Mouse (Mus musculus): ENCODE results near the gene Nkapd1. TPM values are rescaled to one million over a fixed set of nuclear protein-coding genes. Genes with fewer than 3 reads are reported as not detected.

The Nkapd1 gene
- polyA plus RNA-seq (2015; fragmentation: Nextera tagmentation; extraction: Ambion mirVana): 19.1 and 21.6 TPM in 2 replicates

GRCm38 (mm10) chr9:50616766-50617603 lies at the start of gene Nkapd1, which contains the start of gene Pih1d2:
TSS of gene Nkapd1 (minus strand) at chr9:50617464.
TSS of gene Pih1d2 (plus strand) at chr9:50617321.
- Histone ChIP-seq H3K27ac (peak within 1 kb of the TSS; percentile 96), H3K4me2 (peak within 1 kb of the TSS; percentile 70), H3K4me3 (peak within 1 kb of the TSS; percentile 100), H3K36me3 (peaks cover 29% of the 10 kb centered on the region), H3K9me3 (no peaks in the 10 kb centered on the region), H3K9ac (peak within 1 kb of the TSS; percentile 100), H3K4me1 (peaks cover 15% of the 10 kb centered on the region), H3K27me3 (no peaks in the 10 kb centered on the region)
- under 1% methylated on average over 78 of the region's 81 CpGs for WGBS
- peak; percentile 94 for ATAC-seq (ENCODE audit: borderline replicate concordance, extremely low read depth, low FRiP score, low TSS enrichment)

DNA sequence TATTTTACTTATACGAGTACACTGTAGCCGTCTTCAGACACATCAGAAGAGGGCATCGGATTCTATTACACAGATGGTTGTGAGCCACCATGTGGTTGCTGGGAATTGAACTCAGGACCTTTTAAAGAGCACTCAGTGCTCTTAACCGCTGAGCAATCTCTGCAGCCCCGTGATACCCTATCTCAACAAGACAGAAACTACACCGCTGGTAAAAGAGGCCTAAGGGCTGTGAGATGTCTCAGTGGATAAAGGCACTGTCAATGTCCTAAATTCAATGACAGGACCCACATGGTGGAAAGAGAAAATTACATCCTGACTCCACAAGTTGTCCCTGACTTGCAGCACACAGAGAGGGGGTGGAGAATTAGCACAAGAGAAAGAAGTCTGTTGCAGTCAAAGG lies 49.2 kb upstream of the Nkapd1 start:
- no peak overlapping the region for H3K27ac ChIP-seq
- H3K27me3 ChIP-seq: no peaks in the 10 kb centered on the region
- no peak for ATAC-seq (ENCODE audit: borderline replicate concordance, extremely low read depth, low FRiP score, low TSS enrichment)
- H3K36me3 ChIP-seq: no peaks in the 10 kb centered on the region
- no peak overlapping the region for H3K4me2 ChIP-seq
- no peaks in the 10 kb centered on the region for H3K9me3 ChIP-seq
- no peak overlapping the region for H3K4me3 ChIP-seq
- no peaks in the 10 kb centered on the region for H3K4me1 ChIP-seq
- no peak overlapping the region for H3K9ac ChIP-seq
- 76% methylated on average over 6 of the region's 6 CpGs for WGBS

DNA sequence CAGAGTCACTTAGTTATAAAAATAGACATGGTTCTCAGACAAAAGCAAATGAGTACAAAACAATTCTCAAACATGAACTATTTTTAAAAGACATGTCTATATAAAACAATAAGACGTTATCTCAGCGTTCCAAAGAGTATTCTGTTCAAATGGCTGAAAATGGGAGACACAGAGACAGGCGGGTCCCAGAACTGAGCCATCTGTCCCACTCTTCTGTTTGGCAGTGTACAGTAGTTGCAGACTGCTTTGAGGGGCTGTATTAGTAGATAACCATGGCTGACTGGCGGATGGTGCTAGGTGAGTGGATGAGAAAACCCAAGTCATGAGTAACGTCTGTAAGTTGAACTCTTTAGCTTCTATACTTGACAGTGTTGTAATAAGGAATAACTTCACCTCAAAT lies 47.6 kb upstream of the Nkapd1 start:
- Histone ChIP-seq H3K9ac (no peak overlapping the region), H3K4me2 (no peak overlapping the region), H3K4me1 (peaks cover 3% of the 10 kb centered on the region), H3K9me3 (no peaks in the 10 kb centered on the region), H3K27ac (no peak overlapping the region), H3K4me3 (no peak overlapping the region), H3K36me3 (no peaks in the 10 kb centered on the region), H3K27me3 (no peaks in the 10 kb centered on the region)
- 84% methylated on average over 5 of the region's 5 CpGs for WGBS
- no peak for ATAC-seq (ENCODE audit: borderline replicate concordance, extremely low read depth, low FRiP score, low TSS enrichment)

GRCm38 (mm10) chr9:50660431-50660830 lies 43.2 kb upstream of the Nkapd1 start:
- Histone ChIP-seq H3K27ac (no peak overlapping the region), H3K4me1 (peaks cover 13% of the 10 kb centered on the region), H3K4me2 (peak overlapping the region; percentile 67), H3K36me3 (peaks cover 5% of the 10 kb centered on the region), H3K9ac (peak overlapping the region; percentile 72; the same call in 1 of the 2 replicates), H3K4me3 (peak overlapping the region; percentile 69), H3K27me3 (no peaks in the 10 kb centered on the region), H3K9me3 (no peaks in the 10 kb centered on the region)
- 15% methylated on average over 12 of the region's 12 CpGs for WGBS
- no peak for ATAC-seq (ENCODE audit: borderline replicate concordance, extremely low read depth, low FRiP score, low TSS enrichment)

- H3K4me3 ChIP-seq: peak within 1 kb of the TSS; percentile 69
- ATAC-seq (ENCODE audit: borderline replicate concordance, extremely low read depth, low FRiP score, low TSS enrichment): peak; percentile 93
- peaks cover 7% of the 10 kb centered on the region for H3K36me3 ChIP-seq
- peak within 1 kb of the TSS; percentile 83 for H3K27ac ChIP-seq
- H3K27me3 ChIP-seq: no peaks in the 10 kb centered on the region
- H3K9ac ChIP-seq: peak within 1 kb of the TSS; percentile 72
- H3K9me3 ChIP-seq: no peaks in the 10 kb centered on the region
- H3K4me1 ChIP-seq: peaks cover 13% of the 10 kb centered on the region
- WGBS: 1% methylated on average over 63 of the region's 63 CpGs
- H3K4me2 ChIP-seq: peak within 1 kb of the TSS; percentile 67
Observed at GRCm38 (mm10) chr9:50659392-50660217, 42.3 kb upstream of the Nkapd1 start, which contains the start of gene Dlat. TSS of gene Dlat (minus strand) at chr9:50659780.

DNA sequence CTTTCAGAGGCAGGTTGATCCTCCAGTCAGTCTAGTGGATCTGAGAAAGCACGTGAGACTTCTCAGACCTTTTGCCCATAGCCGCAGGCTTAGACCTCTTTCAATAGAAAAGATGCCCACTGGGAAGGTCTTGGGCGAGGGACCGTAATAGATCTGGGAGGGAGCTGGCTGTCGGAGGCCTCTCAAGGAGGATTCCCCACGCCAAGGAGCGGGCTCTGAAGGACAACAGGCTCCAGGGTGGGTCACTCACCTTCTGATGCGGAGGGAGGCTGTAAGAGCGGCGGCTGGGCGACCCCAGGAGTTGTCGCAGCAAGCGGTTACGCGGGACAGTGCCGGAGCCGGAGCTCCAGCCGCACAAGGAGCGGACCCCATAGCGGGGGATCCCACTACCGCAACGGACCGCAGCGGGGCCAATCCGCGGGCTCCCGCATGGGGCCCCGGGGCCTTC lies 41.7 kb upstream of the Nkapd1 start:
- peak; percentile 36 for ATAC-seq (ENCODE audit: borderline replicate concordance, extremely low read depth, low FRiP score, low TSS enrichment)
- Histone ChIP-seq H3K4me1 (peaks cover 13% of the 10 kb centered on the region), H3K9me3 (no peaks in the 10 kb centered on the region), H3K9ac (peak overlapping the region; percentile 72), H3K36me3 (peaks cover 7% of the 10 kb centered on the region), H3K27ac (peak overlapping the region; percentile 83), H3K27me3 (no peaks in the 10 kb centered on the region), H3K4me2 (peak overlapping the region; percentile 67), H3K4me3 (peak overlapping the region; percentile 69)
- WGBS: 0% methylated on average over 28 of the region's 28 CpGs

DNA sequence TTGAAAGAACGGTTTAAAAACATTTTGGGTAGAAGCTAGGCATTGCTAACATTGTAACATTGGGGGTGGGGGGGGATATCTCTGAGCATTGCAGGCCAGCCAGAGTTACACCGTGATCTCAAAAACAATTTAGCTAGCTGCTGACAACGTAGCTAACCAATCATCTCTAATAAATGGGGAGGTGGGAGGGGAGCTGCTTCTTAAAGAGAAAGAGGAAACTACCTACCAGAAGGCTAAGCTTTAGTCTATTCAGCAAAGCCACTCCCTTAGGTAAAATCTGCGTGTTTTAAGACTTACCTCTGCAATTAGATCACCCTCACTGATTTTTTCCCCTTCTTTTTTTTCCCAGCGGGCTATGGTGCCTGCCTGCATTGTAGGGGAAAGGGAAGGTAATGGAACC lies 41.1 kb upstream of the Nkapd1 start:
- no peak for ATAC-seq (ENCODE audit: borderline replicate concordance, extremely low read depth, low FRiP score, low TSS enrichment)
- peaks cover 13% of the 10 kb centered on the region for H3K4me1 ChIP-seq
- peaks cover 12% of the 10 kb centered on the region for H3K36me3 ChIP-seq
- H3K9me3 ChIP-seq: no peaks in the 10 kb centered on the region
- 17% methylated on average over 5 of the region's 5 CpGs for WGBS
- peak overlapping the region; percentile 72 for H3K9ac ChIP-seq
- no peaks in the 10 kb centered on the region for H3K27me3 ChIP-seq
- H3K4me2 ChIP-seq: peak overlapping the region; percentile 67
- peak overlapping the region; percentile 69 for H3K4me3 ChIP-seq
- H3K27ac ChIP-seq: no peak overlapping the region

GRCm38 (mm10) chr9:50650503-50650902 lies 33.2 kb upstream of the Nkapd1 start:
- peaks cover 55% of the 10 kb centered on the region for H3K36me3 ChIP-seq

GRCm38 (mm10) chr9:50646826-50647370 lies 29.6 kb upstream of the Nkapd1 start:
- ATAC-seq (ENCODE audit: borderline replicate concordance, extremely low read depth, low FRiP score, low TSS enrichment): no peak
- Histone ChIP-seq H3K4me1 (no peaks in the 10 kb centered on the region), H3K9ac (no peak overlapping the region), H3K27ac (no peak overlapping the region), H3K36me3 (peaks cover 66% of the 10 kb centered on the region), H3K4me2 (no peak overlapping the region), H3K9me3 (no peaks in the 10 kb centered on the region), H3K4me3 (no peak overlapping the region), H3K27me3 (no peaks in the 10 kb centered on the region)
- WGBS: 81% methylated on average over 10 of the region's 10 CpGs

More at GRCm38 (mm10) chr9:50650503-50650902, 33.2 kb upstream of the Nkapd1 start:
- H3K4me3 ChIP-seq: no peak overlapping the region
- no peak overlapping the region for H3K27ac ChIP-seq
- WGBS: 95% methylated on average over 10 of the region's 10 CpGs
- no peak overlapping the region for H3K4me2 ChIP-seq
- ATAC-seq (ENCODE audit: borderline replicate concordance, extremely low read depth, low FRiP score, low TSS enrichment): no peak
- H3K9ac ChIP-seq: no peak overlapping the region
- no peaks in the 10 kb centered on the region for H3K27me3 ChIP-seq
- no peaks in the 10 kb centered on the region for H3K4me1 ChIP-seq
- H3K9me3 ChIP-seq: no peaks in the 10 kb centered on the region

DNA sequence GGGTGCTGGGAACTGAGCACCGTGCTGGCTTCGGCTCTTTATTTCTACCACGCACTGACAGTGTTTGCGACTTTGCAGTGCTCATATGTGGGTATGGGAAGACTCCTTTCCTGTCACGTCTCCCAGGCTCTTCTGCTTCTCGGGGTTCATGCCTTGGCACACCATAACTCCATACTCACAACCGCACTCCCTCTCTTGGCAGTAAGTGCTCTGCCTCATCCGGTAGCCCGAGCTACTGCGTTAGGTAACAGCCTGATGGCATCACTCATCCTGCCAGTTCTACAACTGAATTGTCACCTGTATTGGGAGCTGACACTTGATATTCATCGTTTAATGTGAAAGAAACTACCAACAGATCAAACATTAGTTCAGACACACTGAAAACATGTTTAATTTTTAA lies 17.0 kb upstream of the Nkapd1 start:
- Histone ChIP-seq H3K9me3 (no peaks in the 10 kb centered on the region), H3K27me3 (no peaks in the 10 kb centered on the region), H3K4me2 (no peak overlapping the region), H3K4me3 (no peak overlapping the region), H3K36me3 (peaks cover 41% of the 10 kb centered on the region), H3K27ac (no peak overlapping the region), H3K4me1 (no peaks in the 10 kb centered on the region), H3K9ac (no peak overlapping the region)
- 90% methylated on average over 11 of the region's 11 CpGs for WGBS
- ATAC-seq (ENCODE audit: borderline replicate concordance, extremely low read depth, low FRiP score, low TSS enrichment): no peak

- no peak overlapping the region for H3K4me2 ChIP-seq
- no peak overlapping the region for H3K27ac ChIP-seq
- no peak overlapping the region for H3K4me3 ChIP-seq
- no peaks in the 10 kb centered on the region for H3K9me3 ChIP-seq
- no peaks in the 10 kb centered on the region for H3K4me1 ChIP-seq
- no peak overlapping the region for H3K9ac ChIP-seq
- 59% methylated on average over 2 of the region's 2 CpGs for WGBS
- ATAC-seq (ENCODE audit: borderline replicate concordance, extremely low read depth, low FRiP score, low TSS enrichment): no peak
- H3K27me3 ChIP-seq: no peaks in the 10 kb centered on the region
- H3K36me3 ChIP-seq: peaks cover 34% of the 10 kb centered on the region
Observed at GRCm38 (mm10) chr9:50633059-50633458, 15.8 kb upstream of the Nkapd1 start.

All from lung, embryonic 15.5 days (tissue).